Mouse (Mus musculus) retina, adult 2 months (tissue): ENCODE results near the gene Klf16.
"Not testable (repeated sequence)": the region's sequence is repeated elsewhere in the genome, so short reads cannot be mapped to it uniquely, and the experiment has no call there.

Source experiments
- DNase-seq: peaks from one replicate; pipeline ENCODE4 v3.0.0-alpha.2; 2012; ENCODE audit warnings: low read depth, low spot score

The Klf16 gene

DNA sequence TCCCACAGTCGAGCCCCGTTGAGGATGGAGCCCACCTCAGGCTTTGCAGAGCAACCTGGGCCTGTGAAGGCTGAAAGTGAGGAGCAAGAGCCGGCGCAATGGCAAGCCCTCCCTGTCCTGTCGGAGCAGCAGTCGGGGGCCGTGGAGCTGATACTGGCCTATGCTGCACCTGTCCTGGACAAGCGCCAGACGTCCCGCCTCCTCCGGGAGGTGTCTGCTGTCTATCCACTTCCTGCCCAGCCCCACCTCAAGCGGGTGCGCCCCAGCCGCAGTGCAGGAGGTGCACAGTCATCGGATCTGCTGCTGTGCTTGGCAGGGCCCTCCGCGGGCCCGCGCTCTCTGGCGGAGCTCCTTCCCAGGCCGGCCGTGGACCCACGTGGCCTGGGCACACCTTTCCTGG is 29.2 kb upstream of the Klf16 start:
- DNase-seq: no peak

DNA sequence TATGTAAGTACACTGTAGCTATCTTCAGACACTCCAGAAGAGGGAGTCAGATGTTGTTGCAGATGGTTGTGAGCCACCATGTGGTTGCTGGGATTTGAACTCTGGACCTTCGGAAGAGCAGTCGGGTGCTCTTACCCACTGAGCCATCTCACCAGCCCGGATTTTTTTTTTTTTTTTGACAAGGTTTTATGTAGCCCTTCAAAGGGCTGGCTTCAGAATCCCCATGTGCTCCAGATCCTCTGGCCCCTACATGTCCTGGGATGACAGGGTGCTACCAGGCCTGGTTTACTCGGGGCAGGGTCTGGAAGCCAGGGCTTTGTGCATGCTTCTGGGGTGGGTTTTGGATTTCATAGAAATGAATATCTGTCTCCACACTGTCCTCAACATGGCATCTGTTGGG is 28.6 kb upstream of the Klf16 start, which contains the start of gene Gm49322:
Gm49322 (plus strand) TSS at position 301 of the 400 bp plus-strand sequence.
- not testable (repeated sequence) for DNase-seq

DNA sequence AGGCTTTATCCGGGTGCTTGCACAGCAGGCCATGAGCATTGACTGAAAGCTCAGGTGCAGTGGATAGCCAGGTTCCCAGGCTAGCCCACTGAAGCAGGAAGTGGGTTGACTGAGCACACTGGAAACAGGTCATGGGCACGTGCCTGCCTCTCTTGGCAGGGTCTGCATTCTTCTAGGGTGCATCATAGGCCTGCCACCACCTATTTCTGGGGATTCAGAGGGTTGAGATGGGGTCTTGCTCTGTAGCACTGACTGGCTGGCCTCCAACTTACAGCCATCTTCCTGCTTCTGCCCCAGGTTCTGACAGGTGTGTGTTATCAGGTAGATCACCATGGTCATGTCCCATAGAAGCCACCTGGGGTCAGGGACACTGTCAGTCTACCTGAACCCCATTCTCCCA is 27.9 kb upstream of the Klf16 start:
- DNase-seq: no peak

DNA sequence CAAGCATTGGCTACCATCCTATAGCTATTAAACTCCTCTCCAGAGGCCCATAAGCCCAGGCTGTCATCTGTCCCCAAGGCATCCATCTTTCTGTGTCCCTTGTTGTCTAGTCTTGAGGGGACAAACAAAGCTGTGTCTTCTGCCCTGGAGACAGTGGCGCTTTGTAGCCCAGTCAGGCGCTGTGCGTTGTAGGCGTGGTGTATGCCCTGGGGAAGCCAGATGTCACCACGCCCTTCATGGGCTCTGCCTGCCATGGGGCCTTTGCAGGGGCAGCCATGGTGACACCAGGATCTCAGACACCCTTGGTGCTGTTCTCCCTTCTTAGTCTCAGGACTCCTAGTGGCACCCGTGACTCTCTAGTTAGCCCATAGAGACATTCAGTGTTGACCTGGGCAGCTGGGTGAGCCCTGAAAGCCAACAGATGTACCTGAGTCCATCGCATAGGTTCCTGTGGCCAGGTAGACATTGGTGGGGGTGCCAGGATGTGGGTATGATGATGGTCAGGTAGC is 26.9 kb upstream of the Klf16 start:
- DNase-seq: no peak

DNA sequence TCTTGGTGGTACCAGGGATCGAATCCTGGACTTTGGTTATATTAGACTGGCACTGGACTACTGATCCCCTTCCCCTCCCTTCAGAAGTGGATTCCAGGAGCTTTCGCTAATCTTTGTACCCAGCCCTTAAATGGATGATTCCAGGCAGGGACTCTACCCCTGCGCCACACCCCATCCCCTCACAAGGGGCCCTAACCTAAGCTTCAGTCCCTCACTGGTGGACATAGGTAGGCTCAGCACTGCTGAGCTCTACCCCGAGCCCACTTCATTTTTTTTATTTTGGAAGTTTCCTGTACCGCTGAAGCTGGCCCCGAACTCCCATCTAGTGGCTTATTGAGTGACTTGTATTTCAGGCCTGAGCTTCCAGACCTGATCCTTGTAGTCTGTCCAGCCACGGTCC is 26.2 kb upstream of the Klf16 start:
- no peak for DNase-seq

DNA sequence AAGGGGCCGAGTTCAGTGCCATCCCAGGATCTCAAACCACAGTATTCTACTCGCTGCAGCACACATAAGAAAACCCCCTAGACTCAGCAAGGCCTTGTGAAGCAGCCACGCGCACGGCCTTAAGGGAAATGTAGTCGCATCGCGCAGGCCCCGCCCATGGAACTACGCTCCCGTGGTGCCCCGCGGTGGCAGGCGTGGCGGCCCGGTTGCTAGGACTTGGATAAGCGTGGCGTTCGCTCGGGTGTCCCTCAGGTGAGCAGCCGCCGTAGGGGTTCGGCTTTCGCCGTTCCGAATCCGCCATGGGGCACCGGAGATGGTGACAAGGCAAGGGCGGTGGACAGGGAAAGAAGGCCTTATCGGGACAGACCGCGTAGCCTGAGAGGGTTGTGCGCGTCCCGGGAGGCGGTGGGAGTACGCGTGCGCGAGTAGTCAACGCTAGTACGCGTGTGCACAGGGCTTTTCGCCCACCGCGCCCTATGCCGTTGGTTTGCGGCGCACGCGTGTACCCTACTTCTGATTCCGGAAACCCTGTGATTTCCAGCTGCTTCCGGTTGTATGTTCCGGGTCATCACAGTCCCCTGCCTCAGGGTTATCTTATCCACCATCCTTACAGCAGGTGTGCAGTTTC is 25.7 kb upstream of the Klf16 start, which contains the start of the genes Scamp4 and Adat3:
Scamp4 (plus strand) TSS at position 175 of the 628 bp plus-strand sequence.
Adat3 (plus strand) TSS at position 183 of the 628 bp plus-strand sequence.
- DNase-seq: peak; percentile 76

DNA sequence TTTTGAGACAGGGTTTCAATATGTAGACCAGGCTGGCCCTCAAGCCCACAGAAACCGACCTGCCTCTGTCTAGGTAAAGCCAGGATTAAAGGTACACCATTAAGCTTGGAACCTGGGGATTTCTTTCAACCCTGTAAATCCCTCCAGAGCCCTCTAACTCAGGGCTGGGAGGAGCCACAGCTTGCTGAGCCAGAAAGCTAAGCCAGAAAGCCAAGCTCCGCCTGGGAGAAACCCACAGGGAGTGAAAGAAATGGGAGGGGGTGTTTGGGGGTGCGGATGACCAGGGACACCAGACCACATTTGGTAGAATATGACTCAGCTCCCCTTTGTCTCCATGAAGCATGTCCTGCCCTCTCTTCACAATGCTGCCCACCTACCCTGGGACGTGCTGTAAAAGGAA is 19.2 kb upstream of the Klf16 start:
- DNase-seq: no peak

DNA sequence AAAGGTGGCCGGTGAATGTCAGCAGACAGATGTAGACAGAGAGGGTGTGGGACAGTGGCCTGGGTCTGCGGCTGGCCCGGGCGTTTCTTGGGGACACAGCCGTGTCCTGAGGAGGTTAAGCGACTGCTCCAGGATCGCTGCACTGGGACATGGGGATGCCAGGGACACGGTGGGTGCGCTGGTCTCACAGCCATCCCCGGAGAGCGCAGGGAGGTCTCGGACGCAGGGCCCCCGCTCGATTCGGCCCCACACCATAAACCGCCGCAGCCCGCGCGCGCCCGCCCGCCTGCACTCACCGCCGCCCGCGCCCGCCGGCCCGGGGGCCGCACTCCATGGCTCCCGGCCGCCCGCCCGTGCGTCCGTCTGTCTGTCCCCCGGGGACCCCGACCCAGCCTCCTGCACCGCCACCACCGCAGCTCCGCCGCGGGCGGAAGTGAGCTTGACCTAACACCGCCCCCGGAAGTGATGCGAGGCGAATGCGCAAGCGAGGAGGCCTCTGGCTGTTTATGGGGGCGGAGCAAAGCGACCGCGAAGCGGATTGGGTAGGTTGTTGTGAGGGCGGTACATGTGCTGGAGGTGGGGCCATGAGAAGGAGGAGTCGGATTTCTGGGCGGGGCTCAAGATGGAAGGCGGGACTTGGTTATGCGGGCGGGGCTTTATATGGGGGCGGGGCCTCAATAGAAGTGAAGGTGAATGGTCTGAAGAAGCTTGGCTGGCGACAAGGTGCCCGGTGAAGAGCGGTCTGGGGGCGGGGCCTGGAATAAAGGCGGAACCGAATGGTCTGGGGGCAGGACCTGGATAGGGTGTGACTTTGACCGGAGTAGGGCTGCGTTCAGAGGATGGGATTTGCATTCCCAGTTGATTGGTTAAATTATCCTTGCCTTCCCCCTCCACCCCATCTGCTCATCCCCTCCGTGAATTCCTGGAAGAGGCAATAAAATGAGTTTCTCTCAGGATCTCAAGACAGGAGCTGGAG is 13.0 kb upstream of the Klf16 start, which contains the start of gene Abhd17a:
Abhd17a (minus strand) TSS at position 463 of the 976 bp plus-strand sequence.
- peak; percentile 95 for DNase-seq

DNA sequence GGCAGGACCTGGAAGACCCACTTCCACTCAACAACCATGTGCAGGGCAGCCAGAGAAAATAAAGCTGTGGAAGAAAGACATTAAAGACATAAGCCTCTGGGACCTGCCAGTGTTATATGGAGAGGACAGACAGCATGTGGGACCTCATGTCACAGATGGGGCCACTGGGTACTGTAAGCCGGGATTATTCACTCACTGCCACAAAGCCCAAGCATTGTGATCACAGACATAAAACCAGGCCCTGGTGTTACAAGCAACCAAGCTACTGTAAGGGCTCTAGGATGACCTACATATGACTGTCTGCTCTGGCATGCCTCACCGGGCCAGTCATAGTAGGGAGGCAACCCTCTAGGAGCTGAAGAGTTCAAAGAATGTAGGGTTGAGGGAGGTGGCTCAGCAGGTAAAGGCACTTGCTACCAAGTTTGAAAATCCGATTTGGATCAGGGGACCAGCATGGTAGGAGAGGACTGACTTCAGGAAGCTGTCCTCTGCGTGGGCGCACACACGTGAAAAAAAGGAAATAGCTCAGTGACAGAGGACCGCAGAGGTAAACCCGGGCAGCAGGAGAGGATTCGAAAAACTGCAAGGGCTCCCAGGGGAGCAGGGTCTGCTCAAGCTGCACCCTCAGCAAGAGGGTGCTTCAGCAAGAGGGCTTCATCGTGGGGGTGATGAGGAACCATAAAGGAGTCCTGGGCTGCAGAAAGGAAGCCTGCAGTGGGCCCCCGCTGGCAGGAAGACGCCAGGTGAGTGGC is 12.2 kb upstream of the Klf16 start:
- DNase-seq: no peak

DNA sequence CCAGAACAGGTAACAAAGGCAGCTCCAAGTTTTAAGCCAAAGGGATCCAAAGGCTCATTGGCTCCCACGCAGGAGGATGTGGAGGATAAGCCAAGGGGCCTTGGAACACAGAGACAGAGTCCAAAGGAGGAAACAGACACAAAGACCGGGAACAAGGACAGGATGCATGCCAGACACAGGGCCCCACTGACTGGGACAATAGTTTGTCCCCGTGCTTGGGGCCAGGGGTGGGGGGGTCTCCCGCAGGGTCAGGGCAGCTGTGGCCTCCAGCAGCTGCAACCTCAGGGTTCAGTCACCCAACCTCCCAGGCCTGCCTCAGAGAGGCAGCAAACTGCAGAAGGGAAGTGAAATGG is 10.2 kb upstream of the Klf16 start:
- DNase-seq: no peak

DNA sequence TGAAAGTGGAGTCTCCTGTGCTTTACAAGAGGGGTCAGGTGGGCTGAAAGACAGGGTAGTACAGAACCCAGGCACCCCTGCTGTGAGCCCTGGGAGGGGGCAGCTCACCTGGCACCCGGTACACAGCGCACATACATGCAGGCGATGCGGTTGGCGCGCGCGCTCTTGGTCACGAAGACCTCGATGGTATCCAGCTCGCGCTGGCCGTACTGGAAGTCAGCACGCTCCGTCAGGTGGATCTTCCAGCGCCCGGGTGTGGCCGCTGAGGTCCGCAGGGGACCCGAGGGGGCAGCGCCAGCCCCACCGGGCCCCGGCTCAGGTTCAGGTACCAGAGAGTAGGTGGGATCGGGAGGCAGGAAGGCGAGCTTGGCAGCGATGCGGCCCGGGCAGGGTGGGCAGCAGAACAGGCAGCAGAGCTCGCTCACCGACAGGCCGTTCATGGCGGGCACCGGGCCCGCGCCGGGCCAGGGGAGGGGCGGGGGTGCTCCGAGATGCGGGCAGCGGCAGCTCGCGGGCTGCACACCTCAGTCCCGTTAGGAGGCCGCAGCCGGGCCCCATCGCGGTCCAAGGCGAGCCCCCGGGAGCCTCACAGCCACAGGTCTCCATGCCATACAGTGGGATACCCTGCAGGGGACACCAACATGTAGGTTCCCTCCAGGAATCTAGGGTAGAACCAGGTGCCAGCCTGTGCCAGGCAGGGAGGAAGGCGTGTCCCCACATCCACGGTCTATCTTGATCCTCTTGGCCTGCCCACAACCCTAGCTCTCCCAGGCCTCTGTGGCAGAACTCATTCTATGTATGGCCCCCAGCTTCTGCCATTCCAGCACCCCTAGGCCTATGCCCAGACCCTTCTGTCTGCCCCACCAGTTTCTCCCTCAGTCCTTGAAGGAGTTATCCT is 9.5 kb upstream of the Klf16 start:
- no peak for DNase-seq

DNA sequence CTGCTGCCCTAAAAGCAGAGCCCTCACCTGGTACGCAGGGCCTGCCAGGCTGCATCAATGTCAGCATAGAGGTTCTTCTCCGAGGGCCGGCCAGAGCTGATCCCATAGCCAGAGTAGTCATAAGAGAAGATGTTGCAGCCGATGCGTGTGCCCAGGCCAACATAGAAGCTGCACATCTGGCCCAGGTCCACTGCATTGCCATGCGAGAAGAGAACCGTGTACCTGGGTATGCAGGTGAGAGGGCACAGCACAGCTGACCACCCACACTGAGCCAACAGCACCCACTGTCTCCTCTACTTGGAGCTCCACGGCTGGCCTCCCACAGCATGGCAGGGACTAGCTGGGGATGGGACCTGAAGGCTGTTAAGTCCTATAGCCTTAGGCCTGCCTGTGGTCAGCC is 8.5 kb upstream of the Klf16 start:
- no peak for DNase-seq

DNA sequence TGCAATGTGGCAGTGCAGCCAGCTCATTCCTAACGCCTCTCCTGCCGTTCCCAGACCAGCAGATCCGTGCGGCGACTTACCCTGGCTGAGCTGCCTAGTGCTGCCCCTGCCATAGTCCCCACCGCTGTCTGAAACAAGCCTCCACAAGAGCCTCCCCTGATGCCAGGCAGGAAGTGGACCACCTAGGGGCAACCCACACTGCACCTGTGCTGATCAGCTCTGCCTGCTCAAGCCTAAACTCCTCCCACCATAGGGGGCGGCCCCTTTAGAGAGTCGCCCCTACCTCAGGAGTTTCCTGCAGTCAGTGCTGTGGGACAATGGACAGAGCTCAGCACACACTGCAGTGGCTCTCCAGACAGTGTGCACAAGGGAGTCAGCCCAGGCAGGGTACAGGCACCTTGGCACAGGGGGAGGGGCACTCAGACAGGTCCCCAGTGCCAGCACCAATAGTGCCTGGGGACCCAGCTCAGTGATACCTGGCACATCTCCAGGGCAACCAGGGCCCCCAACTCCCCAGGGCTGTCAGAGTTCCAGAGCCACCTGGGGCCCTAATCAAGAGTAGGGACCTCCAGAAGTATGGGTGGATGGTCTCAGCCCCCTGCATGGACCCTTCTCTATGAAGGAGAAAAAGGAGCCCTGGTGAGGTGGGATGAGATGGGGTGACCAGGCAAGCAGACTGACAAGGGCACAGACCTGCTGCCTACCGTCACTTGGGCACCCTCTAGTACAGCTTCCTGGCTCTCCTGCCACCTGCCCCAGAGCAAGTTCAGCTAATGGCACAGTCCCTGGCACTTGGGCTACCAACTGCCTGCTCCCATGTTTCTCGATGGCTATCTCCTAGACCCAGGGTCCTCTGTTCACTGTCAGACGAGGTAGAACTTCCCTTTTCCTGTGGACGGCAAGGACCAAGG is 7.8 kb upstream of the Klf16 start:
- no peak for DNase-seq

DNA sequence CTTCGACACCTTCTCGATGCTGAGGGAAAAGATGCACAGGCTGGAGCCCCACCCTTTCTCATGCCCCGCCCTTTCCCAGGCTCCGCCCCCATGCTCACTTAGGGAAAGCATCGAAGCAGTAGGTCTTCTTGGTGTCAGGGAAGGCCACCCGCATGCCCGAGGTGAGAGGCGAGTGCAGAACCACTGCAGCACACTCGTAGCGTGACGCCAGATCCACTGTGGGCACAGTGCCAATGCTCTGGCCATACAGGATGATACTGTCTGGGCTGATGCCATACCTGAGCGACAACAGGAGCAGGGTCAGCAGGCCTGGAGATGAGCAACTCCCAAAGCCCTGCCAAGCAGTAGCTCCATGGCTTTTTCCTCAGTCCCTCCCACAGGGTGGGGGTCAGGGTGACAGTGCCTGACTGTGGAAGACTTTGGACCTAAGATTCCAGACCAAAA is 6.9 kb upstream of the Klf16 start:
- no peak for DNase-seq

DNA sequence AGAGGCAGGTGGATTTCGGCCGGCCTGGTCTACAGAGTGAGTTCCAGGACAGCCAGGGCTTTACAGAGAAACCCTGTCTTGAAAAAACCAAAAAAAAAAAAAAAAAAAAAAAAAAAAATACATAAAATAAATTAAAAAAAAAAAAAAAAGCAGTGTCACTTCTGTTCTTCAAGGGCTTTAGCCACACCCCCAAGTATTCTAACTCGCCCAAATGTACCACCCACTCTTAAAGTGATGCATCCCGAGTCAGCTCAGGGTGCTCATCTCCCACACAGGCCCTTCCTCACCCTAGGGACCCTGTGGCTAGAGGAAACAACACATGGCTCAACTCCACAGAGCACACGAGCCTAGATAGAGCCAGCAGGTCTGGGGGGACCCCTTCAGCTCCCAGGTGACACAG is 5.9 kb upstream of the Klf16 start:
- DNase-seq: no peak

DNA sequence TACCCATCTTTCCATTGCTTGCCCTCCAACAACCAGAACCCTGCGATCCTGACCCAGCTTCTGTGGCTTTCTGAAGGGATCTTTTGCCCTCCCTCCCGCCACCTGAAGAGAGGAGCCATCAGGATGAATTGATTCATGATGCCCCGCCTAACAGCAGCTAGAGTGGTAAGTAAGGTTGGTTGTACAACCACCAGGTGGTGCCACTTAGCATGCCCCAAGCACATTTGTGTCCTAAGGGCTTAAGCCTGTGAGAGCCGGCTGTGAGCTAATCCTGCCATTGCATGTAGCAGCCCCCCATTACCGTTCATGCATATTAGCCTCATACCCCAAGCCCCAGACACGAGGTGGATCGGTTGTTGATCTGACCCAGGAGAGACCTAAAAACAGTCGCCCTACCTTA is 1.8 kb upstream of the Klf16 start:
- DNase-seq: peak; percentile 53

DNA sequence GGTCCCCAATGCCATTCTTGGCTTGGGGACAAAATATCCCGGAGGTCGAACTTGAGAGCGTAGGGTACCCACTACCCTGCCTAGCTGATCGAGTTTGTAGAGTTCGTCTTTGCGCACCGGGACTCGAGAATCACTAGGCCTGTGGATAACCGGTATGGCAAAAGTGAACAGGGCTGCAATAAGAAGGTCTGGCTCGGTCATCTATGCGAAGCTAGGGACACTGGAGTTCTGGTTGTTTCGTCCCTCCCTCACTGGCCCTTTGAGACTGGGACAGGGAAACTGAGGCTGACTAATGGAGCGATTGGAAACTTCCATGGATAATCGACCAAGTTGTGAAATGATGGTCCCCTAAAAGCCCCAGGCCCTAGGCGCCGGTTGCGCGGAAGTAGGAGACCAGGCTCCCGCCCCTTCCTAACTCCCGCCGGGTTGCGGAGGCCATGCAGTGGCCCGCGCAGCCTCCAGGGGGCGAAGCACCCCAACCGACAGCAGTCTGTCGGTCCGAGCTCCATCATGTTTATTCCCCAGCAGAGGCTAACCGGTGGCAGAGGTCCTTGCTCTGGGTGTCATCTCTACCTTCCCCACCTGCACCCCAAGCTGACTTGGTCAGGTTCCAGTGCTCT is 1.1 kb upstream of the Klf16 start:
- no peak for DNase-seq

DNA sequence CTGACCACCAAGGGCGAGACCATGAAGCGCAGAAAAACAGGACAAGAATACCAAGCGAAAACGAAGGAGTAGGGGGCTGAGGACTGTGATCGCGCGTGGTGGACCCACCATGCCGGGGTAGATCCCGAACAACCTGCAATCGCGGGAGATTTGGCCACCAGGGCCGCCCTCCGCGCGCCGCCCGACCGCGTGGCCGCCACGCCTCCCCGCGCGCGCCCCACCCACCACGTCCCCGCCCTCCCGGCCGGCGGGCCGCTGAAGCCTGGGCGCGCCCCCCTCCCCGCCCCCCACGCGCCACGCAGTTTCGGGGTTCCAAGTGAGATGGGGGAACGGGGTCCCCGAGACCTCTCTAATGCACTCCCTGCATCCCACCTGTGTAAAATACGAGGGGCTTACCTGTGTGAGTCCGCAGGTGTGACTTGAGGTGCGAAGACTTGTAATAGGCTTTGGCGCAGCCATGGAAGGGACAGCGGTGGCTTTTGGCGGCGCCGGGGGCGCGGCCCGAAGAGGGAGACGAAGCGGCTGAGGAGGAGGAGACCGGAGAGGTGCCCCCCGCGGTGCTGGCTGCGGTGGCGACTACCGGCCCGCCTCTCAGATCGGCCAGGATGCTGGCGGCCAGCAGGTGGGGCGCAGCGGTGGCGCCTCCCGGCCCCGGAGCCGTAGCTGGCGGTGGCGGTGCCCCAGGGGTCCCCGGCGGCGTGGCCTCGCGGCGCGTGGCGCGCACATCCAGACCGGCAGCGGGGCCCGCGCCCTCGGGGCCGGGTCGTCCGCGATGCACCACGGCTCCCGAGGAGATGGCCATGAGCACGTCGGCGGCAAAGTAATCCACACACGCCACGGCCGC is 548 bp downstream of the Klf16 start:
- DNase-seq: no peak
